Mouse (Mus musculus) cerebellum, postnatal 10 days (tissue): Measurements from ENCODE around the gene R3hdm2.
A peak's percentile ranks its signal among the peaks of the same experiment; 100 is the strongest.

Source experiments
- DNase-seq, 2 experiments: peaks; one replicate each; pipeline ENCODE4 v3.0.0; 2021; ENCODE audit warnings: mixed read lengths in 2 of 2

Gene R3hdm2

DNA sequence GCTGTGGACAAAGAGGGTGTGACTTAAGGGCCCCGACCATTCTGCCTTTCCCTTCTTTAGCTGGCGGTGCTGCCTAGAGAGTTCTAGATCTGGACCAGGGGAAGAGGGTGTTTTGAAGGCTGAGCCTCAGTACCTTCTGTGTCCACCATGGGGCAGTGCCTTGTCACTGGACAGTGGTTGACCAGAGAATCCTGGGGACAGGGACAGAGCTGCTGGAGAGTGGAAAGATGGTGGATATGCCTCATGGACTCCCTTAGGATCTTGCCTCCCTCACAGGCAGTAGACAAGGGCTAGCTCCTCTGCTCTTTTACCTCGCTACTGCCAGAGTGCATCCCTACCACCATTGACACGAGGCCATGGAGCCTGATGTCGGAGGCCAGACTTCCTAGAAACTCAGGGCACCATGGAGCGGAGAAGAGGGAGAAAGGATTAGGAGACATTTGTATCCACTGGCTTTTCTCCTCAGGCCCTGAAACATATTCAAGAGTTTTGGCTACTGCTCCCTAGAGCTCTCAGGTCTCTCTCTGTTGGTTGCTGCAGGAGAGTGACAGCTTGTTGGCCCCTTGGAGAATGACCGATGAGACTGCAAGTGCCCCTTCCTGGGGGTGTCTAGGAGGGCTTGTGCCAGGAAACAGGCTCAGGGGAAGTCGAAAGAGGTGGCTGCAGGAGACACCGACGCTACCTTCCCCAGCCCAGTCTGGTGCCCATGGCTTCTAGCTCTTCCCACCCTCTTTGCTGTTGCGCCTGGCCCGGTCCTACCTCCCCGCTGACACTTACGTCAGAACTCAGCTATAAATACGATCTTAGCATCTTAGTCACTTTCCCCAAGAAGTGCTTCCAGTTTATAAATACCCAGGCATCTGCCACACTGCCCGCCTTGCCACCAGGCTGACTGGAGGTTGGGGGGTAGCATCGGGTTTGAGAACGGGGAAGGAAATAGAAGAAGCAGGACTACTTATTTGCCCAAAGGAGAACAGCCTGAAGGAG lies 25.9 kb upstream of the R3hdm2 start, which contains the start of gene Inhbe:
Gene Inhbe (minus strand): TSS at position 503 of the 987 bp plus-strand sequence.
- DNase-seq, result peak in 1 of 2 experiments; percentile 61

DNA sequence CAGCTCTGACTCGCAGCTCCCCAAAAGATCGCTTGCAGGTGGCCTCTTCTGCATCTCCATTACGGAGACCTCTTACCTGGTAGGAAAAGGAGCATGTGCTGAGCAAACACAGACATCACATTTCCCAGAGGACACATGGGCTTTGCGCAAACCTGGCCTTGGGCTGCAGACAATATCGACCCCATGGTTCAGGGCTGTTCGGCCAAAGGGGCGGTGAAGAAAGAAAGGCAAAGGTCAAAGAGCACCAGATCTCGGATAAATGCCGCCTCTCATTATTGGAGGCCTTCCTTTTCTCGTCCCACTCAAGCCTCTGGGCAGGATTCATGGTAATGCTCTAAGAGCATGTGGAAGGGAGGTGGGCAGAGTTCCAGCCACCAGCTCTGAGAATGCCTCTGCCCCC lies 24.8 kb upstream of the R3hdm2 start:
- DNase-seq, result no peak

- DNase-seq, result no peak
Observed at GRCm38 (mm10) chr10:127360714-127361113, 19.4 kb upstream of the R3hdm2 start.

GRCm38 (mm10) chr10:127367116-127367515 lies 13.0 kb upstream of the R3hdm2 start:
- DNase-seq, result no peak

DNA sequence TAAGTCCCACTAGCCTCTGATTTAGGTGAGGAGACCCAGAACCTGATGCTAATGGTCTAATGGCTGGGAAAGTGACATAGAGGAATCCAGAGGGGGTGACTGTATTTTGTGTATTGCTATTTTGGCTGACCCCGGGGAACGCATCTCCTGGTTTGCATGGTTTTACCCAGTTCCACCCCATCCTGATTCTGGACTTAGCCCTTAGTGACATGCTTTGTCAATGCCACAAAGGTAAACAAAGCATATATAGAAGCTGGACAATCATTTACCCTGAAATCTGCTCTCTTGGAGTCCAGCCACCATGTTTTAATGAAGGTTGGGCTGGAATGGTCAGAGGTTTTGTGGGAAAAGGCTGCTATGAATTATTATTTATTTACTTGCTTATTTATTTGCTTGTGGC lies 11.9 kb upstream of the R3hdm2 start:
- no peak for DNase-seq

- no peak for DNase-seq
Observed at GRCm38 (mm10) chr10:127369834-127370820, 10.0 kb upstream of the R3hdm2 start, which contains the start of gene Inhbc. TSS of gene Inhbc (minus strand) at chr10:127370431.

GRCm38 (mm10) chr10:127371023-127371422 lies 9.1 kb upstream of the R3hdm2 start:
- DNase-seq, result no peak

DNA sequence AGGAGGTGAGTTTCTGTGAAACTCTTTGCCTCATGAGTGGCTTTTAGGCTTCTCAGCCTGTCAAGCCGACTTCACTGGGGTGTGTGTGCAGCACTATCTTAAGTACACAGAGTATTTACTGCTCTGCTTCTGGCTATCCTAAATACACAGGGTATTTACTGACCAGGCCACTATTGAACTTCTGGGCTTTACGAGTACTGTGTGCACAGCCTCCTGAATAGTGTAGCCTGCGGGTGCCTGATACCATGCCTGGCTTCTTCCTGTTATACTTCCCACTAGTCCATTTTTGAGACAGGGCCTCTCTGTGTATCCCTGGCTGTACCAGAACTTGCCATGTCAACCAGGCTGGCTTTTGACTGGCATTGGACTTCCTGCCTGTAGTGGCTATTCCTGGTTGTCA lies 2.4 kb upstream of the R3hdm2 start:
- DNase-seq, result no peak

- no peak for DNase-seq
Observed at GRCm38 (mm10) chr10:127379654-127380053, 473 bp upstream of the R3hdm2 start.

- DNase-seq, result peak; percentile 71 to 82
Observed at GRCm38 (mm10) chr10:127380767-127381742, 928 bp downstream of the R3hdm2 start.

GRCm38 (mm10) chr10:127381743-127382134 lies 1.6 kb downstream of the R3hdm2 start:
- DNase-seq, result no peak

GRCm38 (mm10) chr10:127391774-127392173 lies 11.6 kb downstream of the R3hdm2 start:
- DNase-seq, result peak in 1 of 2 experiments; percentile 12

GRCm38 (mm10) chr10:127404701-127405100 lies 24.6 kb downstream of the R3hdm2 start:
- DNase-seq, result peak; percentile 28 to 42

DNA sequence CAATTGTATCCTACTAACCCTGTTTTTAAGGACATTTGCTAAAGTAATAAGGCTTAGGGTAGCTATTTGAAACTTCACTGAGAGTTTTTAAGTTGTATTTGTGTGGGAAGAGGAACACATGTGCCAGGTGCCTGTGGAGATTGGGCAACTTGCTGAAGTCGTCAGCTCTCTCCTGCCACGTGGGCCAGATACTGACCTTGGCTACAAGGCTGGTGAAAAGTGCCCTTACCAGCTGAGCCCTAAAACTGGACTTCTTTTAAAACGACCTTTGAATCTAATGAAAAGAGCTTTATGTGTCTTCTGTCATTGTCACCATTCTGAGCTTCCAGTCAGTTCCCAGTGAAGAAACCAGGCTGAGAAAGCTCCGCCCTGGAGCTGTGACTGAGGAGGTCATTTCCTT lies 27.3 kb downstream of the R3hdm2 start:
- DNase-seq, result peak; percentile 14 to 38

DNA sequence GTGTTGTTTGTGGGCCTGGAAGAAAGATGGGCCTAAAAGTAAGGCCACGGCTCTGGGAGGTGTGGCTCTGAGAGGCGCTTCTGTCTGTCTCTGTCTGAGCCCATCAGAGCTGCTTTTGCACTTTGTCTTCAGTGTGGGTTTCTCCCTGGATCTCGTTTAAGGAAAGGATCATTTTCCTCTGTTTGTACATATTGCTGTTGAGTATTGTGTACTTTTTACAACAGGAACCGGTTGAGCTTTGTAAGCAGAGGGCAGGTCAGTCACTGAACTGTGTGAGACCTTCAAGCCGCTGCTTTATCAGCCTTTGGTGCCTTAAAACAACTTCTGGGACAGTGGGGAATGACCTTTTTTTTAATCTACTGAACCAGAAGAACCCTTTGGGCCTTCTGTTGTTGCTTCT lies 32.0 kb downstream of the R3hdm2 start:
- DNase-seq, result no peak

DNA sequence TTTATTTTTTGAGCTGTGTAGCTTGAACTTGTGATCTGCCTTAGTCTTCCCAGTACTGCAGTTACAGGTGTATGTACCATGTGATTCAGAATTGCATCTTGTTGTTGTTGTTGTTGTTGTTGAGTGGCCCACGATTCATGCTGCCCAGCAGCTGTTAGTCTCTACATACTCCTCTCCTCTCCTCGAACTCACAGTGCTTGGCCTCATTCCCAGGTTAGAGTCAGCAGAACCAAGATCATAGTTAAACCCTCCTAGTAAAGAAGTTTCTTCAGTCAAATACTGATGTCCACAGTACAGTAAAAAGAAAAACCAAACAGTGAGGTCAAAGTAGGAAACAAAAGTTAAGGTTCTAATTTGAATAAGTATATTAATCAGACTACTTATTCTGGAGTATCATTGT lies 32.6 kb downstream of the R3hdm2 start:
- DNase-seq, result no peak

DNA sequence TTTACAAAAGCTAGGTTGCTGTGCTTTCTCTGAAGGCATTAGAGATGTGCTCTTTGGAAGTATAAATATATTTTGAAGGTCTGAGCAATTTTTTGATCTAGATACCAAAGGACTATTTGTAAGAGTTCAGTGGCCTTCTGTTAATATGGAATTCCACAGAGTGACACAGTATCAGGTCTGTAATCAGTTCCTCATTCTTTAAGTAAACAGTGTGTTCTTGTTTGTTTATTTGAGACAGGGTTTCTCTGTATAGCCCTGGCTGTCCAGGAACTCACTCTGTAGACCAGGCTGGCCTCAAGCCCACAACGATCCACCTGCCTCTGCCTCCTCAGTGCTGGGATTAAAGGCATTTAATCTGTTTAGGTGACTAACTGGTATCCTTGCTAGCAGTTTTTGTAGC lies 33.5 kb downstream of the R3hdm2 start:
- DNase-seq, result no peak

DNA sequence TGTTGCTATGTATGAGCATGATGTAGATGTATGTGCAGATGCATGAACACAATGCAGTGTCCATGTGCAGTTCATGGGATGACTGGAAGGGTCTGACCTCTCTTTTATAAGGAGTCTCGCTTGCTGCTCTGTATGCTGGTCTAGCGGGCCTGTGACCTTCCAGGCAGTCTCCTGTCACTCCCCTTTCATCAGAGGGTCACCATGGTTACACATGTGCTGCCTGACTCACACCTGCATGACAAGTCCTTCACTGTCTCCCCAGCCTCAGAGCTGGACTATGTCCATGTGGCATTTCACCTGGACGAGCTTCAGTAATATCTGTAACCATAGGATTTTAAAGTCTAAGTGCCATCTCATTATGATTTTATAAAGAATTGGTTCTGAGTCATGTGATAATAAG lies 34.0 kb downstream of the R3hdm2 start:
- DNase-seq, result no peak

DNA sequence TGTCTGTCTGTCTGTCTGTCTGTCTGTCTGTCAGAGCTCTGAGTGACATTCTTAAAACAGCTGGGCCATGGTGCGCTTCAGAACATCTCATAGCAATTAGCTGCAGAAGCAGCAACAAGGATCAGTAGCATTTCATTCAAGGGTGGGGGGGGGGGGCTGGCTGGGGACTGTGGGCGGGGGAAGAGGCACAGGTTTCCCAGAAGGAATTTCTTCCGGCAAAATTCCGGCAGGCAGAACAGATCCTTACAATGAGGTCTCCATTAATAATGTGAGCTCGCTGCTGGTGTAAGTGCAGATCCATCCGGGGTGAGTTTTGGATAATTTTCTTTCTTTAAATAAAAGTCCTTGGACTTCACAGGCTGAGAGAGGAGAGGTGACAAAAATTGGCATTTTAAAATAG lies 40.0 kb downstream of the R3hdm2 start:
- DNase-seq, result no peak

DNA sequence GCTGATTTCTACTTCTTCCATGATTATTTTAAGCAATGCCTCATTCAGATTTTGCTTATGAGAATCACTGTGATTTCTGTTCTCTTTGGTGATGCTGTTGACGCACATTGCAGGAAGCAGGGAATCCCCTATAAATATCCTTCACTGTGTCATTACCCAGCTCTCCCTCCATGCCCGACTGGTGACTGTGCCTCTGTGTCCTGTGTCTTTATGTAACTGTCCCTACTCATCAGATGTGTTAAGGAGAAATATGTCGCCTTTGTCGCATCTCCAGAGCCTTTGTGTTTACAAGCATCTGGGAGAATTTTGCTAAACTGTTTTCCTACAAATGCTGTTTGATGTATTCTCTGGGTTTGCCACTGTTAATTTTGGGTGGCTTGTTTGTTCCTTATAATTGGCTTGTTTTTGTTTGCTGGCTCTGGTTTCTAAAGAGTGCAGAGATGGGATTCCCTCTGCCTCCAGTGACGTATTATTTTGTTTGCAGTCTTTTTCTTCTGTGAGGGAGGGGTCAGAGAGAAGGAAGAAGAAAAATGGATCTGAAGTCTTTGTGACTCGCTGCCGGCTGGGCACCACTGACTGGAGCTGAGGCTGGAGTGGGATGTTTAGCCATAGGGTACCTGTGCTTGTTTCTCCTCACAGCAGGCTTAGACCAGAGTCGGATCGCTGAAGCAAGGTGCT lies 40.7 kb downstream of the R3hdm2 start:
- peak; percentile 21 to 28 for DNase-seq

DNA sequence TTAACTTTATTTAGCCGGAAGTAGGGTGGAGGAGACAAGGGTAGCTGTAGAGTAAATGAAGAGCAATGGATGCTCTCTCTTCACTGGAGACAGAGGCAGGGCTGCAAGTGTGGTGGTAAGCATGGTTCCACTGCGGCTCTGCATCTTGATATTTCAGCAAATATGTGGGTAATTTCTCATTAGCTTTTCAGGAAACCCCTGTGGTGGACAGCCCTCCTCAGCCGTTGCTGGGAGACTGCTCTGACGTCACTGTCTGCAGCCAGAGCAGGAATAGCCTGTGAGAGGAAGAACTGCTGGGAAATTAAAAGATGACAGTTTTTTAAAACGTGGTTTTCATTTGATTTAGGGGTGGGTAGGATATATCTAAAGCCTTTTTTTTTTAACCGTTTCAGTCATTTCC lies 41.9 kb downstream of the R3hdm2 start:
- DNase-seq, result peak; percentile 66 to 75
